Mouse (Mus musculus): ENCODE measurements around the gene Nudc. TPM values are rescaled to one million over a fixed set of nuclear protein-coding genes. Genes with fewer than 3 reads are reported as not detected.
A peak's percentile ranks its signal among the peaks of the same experiment; 100 is the strongest.
"Not testable (repeated sequence)": the region's sequence is repeated elsewhere in the genome, so short reads cannot be mapped to it uniquely, and the experiment has no call there.

The Nudc gene
- total RNA-seq, 2 experiments from 2014 or later, result 66.9 to 67.9 TPM

DNA sequence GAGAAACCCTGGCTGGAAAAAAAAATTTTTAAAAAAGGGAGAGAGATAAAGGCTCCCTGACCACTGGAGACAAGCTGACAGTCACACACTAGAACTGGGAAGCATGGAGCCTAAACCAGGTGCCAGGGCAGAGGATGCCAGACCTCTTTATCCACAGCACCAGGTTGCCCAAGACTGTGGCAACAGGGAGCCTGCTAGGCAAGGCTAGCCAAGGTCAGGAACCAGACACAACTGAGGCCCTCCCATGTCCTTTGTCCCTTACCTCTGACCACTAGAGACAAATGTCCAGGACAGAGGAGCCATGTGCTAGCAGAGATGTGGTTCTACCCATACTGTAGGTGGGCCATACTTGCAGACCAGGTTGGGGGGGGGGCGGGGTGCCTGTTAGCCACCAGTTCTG, 6.2 kb upstream of the Nudc start:
- intact Hi-C loops (cut with DNase I), result no loop called here
- no peak for DNase-seq (ENCODE audit: low spot score)

DNA sequence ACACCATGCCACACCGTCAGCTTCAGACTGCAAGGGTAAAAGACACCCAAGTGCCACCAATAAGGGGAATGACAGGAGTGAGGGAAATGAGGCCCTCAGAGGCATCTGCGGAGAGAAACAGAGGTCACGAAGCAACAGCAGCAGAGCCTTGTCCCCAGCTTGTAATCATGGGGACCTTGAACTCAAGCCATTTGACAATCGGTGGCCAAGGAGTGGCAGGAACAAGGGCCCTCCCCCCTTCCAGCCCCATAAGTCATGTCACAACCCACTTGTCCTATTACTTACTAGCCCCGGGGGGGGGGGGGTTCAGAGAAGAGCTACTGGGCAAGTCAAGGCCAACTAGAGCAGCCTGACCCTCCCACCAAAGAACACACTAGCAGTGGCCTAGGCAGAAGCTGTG, 9.1 kb downstream of the Nudc start:
- DNase-seq (ENCODE audit: low spot score), result no peak
- intact Hi-C loops (cut with DNase I), result no loop called here

DNA sequence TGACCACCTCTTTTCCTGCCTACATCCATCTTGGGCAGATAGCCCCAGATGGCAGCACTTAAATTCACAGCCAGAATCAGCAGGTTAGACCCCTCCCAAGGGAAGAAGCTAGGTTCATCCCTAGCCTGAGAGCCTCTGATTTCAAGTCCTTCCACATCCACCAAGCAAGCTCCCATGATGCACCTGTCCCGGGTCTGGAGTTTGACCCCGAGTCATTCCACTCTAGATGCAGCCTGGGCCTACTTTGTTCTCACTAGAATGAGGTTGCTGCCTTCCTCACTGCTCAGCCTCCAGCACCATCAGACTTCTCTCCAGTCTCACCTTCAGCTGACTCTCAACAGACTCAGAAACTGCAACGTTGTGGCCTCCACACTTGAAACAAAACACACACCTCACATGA, 9.7 kb downstream of the Nudc start:
- intact Hi-C loops (cut with DNase I), result no loop called here
- no peak for DNase-seq (ENCODE audit: low spot score)

DNA sequence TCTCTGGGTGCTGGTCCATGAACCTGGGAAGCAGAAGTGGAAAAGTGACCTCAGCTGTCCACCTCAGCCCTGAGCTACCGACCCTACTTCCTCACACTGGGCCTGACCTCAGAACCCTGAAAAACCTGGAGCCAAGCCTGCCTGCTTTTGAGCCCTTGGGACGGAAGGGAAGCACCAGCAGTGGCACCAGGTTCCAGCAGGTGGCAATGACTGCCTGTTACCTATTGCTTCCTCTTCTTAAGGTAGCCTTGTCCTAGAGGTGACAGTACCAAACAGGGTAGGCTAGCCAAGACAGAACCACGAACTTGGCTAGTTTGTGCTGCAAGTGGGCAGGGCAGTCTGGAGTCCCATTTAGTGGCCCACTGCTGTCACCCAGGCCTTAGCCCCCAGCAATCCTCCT, 13.0 kb downstream of the Nudc start:
- no peak for DNase-seq (ENCODE audit: low spot score)
- intact Hi-C loops (cut with DNase I), result no loop called here

DNA sequence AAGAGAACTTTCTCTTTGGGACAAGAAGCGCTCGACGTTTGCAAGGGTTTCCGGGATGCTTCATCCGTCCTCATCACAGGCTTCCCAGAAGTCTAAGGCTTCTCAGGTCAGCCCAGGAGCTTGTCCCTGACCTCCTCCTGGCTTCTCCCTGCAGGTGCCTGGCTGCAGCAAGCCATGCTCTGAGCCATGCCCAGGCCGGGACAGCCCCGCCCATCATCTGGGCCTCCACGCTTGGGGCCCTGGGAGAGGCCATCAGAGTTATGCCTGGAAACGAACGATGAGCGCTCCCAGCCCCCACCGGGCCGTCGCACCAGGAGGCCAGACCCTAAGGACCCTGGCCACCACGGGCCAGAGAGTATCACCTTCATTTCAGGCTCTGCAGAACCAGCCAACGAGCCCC, 18.0 kb downstream of the Nudc start:
- intact Hi-C loops (cut with DNase I), result no loop called here
- DNase-seq (ENCODE audit: low spot score), result no peak

DNA sequence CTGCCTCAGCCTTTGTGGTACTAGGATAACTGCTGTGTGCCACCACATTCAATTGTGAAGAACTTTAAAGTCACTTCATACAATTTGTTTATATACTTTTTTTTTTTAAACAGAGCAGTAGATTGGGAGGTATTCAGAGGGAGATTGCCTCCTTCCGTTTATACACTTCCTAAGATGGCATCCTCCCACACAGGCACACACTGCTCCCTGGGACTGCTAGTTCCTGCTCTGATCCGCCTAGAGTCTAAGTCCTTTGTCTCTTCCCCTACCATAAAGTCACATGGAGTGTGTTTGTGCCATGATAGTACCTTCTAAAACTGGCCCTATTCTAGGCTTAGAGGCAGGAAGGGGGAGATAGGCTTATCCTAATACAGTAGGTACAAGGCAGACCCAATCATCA, 24.3 kb downstream of the Nudc start:
- intact Hi-C loops (cut with DNase I), result no loop called here
- DNase-seq (ENCODE audit: low spot score), result no peak

DNA sequence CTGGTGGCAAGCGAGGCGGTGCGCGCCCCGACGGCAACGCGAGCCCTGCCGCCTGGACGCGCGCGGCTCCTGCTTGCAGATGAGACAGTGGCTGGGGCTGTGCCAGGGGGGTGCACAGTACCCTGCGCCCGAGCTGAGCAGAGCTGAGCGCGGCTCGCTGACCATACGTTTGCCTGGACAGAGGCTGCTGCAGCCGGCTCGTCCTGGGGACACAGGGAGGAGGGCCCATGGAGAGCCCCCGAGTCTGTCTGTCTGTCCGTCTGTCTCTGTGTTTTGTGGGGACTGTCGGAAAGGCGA, 26.5 kb downstream of the Nudc start:
- no peak for DNase-seq (ENCODE audit: low spot score)
- intact Hi-C loops (cut with DNase I), result no loop called here

DNA sequence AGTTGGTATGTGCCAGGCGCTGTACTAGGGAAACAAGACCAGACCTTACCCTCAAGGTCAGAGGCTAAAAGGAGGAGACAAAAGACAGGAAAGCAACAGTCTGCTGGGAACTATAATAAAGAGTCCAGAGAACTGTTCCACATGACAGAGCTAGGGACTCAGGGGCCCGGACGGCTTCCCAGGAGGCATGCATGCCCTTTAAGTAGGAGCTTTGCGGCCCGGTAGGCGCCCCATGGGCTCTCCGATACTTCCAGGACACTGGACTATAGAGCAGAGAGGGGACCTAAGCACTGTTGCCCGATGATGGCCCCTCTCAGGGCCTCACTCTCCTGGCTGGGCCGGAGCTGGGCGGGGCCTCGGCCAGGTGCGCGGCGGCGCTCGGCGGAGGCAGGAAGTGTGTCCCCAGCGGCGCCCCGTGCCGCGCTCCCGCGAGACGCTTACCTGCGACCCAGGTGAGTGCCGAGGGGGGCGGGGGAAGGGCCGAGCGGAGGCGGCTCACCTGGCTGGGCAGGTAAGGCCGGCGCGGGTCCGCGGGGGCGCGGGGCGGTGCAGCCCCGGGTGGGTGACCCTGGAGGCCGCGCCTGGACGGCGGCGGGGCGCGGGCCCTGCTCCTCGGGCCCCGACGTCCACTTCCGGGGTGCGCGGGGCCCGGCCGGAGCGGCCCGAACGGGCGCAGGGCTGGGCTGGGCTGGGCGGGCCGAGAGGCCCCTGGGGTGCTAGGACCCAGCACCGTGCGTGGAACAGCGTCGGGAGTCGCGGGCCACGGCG, 27.0 kb downstream of the Nudc start, which contains the start of gene Kdf1:
Kdf1 (plus strand) TSS at position 363 of the 768 bp plus-strand sequence.
- intact Hi-C loops (cut with DNase I), result no loop called here
- no peak for DNase-seq (ENCODE audit: low spot score)

DNA sequence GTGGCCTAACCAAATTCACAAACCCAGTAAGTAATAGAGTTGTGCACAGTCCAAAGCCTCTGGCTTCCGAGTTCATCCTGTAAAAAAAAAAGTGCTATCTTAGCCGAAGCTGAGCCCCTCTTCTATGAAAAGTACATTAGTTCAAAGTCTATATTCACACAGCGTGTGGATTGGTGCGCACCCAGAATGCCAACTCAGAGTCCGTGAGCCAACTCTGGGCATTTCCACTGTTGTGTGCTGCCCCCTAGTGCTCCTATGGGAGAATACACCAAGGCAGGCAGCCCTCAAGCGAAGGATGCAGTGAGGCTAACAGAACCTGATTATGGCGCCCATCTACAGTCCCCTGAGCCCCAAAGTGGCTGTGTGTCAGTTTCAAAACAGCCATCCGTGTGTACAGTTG, 32.8 kb downstream of the Nudc start:
- intact Hi-C loops (cut with DNase I), result loop anchor here (2.0 kb wide), 2 partner anchors 34 to 90 kb away; no protein-coding TSS in a partner anchor
- DNase-seq (ENCODE audit: low spot score), result no peak

DNA sequence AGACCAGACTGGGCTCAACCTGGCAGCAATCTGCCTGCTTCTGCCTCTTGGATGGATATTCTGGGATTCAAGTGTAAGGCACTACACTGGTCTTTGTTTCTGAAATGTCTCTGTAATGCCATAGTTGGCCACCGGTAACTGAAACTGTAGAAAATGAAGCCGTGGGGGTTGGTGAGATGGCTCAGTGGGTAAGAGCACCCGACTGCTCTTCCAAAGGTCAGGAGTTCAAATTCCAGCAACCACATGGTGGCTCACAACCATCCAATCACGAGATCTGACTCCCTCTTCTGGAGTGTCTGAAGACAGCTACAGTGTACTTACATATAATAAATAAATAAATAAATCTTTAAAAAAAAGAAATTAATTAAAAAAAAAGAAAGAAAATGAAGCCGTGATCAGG, 33.3 kb downstream of the Nudc start:
- intact Hi-C loops (cut with DNase I), result loop anchor here (2.0 kb wide), 2 partner anchors 34 to 90 kb away; no protein-coding TSS in a partner anchor
- not testable (repeated sequence) for DNase-seq (ENCODE audit: low spot score)

DNA sequence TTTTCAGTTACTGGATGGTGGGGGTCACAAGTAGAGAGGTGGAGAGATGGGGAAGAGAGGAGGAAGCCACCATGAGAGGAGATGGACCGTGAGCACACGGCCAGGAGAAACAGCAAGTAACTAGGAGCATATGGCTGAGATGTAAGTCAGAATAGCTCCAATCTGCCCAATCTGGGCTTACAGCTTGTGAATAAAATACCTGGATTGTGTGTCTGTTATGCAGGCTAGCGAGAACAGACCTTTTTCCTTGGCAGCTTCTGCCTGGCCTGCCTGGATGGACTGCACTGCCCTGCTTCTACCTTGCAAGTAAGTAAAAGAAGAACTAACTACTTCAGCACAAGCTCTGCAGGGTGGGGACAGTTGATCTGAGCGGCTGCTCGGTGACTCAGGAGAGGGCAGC, 34.7 kb downstream of the Nudc start:
- DNase-seq (ENCODE audit: low spot score), result no peak
- intact Hi-C loops (cut with DNase I), result no loop called here

DNA sequence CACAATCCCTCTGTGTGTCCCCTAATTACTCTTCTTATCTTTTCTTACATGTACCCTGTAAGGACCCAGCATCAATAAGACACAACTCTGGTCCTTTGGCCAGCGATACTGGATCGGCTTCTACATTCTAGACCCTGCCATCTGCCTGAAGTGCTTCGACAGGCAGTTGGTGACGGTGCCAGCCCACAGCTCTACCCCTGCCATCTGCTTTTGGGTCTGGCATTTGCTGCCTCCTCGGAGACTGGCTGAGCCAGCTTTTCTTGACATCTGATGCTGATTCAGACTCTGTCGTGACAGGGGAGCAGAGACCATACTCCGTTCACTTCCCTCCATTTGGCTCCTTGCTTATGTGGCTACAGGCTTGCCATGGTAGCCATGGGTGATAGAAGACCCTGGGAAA, 36.8 kb downstream of the Nudc start:
- no peak for DNase-seq (ENCODE audit: low spot score)
- intact Hi-C loops (cut with DNase I), result no loop called here

DNA sequence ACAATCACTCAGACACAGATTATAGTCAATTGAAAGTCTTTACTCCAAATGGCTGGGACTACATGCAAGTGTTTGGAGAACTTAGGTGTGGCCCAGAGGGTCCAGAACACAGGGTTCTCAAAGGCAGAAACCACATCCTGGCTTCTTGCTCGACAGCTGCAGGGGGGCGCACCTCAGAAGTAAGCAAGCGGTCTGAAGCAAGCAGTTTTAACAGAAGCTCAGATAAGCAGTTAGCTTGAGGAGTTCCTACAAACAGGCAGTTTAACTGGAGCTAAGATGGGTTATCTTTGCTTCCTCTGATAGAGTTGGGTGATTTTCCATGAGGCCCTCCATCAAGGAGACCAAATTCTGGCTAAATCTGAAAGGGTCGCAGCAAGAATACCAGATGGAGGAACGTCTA, 39.2 kb downstream of the Nudc start:
- DNase-seq (ENCODE audit: low spot score), result no peak
- intact Hi-C loops (cut with DNase I), result no loop called here

DNA sequence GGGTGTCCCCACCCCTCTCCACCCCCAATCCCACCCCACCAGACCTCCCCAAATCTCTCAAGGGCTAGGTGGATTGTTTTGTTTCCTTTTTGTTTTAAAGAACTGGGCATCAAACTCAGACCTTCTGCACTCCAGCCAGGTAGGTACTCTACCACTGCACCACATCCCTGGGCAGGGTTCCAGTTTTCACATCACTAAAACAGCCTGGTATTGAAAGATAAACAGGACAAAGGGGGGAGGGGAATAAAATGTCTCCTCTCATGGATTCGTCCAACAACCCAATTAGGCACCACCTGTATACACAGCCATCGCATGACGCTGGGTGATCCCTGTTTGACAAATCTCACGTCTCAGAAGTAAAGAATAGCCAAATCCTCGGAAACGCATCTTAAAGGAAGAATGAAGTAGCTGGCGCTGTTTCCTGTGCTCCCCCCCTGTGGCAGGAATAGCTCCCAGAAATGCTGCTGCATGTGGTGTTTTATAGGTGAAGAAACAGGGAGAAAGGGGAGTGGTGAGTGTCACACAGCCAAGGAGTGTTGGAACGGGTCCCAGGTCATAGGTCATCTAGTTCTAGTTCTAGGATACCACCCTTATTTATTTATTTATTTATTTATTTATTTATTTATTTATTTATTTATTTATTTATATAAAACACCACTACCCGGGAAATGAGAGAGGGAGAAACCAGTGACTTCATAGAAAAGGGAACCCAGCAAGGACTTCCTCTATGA, 40.9 kb downstream of the Nudc start:
- intact Hi-C loops (cut with DNase I), result no loop called here
- DNase-seq (ENCODE audit: low spot score), result no peak

DNA sequence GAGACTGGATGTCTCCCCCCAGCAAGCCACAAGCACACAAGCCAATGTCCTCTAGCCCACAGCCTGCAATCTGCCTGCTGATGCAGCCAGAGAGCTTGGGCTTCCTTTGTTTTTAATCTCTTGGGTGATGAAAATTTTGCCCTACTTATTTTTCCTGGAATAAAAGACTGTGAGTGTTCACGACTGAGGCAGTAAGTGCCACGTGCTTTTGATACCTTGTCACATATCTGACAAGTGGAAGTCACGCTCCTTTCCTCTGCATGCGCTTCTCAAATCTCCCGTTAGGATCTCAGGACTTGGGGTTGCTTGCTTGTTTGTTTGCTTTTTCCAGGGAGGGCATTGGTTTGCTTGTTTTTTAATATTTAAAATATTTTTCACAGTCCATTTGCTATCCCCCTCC, 41.5 kb downstream of the Nudc start:
- intact Hi-C loops (cut with DNase I), result no loop called here
- DNase-seq (ENCODE audit: low spot score), result no peak

DNA sequence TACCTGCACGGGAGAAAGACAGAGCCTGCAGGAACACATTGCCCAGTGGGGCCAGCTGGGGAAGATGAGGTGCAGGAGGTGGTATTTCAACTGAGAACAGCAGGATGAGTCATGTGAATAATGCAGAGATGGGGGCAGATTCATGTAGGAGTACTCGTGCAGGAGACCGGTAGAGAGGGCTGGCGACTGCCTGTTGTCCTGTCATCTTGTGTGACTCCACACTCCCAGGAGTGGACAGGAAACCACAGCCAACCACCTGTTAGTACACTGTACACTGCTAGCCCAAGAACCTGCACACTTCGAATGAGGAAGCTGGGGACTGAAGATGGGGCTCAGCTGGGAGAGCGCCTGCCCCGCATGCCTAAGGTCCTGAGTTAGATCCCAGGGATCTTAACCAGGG, 44.3 kb downstream of the Nudc start:
- DNase-seq (ENCODE audit: low spot score), result no peak
- intact Hi-C loops (cut with DNase I), result no loop called here

DNA sequence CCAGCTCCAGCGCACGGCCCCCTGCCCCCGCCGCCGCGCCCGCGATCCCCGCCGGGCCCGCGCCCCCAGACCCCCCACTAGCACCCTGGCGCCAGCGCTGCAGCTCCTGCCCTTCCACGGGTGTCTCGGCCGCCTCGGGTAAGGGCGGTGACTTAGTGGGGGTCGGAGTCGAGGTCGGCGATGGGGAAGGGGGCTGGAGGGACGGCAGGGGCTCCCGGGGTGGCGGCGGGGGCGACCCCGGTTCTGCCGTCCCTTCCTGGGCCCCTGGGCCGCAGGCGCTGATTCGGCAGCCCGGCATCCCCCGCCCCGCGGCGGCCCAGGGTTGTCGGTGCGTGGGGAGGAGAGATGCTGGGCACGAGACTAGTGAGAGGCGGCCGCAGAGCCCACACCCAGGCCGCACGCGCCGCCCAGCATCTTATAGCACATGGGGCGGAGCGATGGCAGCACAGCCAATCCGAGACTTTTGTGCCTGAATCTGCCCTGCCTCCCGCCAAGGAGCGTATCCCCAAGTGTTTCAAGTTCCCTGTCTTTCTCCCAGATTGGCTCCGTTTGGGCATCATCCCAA, 47.6 kb downstream of the Nudc start, which contains the start of gene Trnp1:
Trnp1 (minus strand) TSS at position 391 of the 565 bp plus-strand sequence.
- peak; percentile 50 for DNase-seq (ENCODE audit: low spot score)
- intact Hi-C loops (cut with DNase I), result no loop called here

DNA sequence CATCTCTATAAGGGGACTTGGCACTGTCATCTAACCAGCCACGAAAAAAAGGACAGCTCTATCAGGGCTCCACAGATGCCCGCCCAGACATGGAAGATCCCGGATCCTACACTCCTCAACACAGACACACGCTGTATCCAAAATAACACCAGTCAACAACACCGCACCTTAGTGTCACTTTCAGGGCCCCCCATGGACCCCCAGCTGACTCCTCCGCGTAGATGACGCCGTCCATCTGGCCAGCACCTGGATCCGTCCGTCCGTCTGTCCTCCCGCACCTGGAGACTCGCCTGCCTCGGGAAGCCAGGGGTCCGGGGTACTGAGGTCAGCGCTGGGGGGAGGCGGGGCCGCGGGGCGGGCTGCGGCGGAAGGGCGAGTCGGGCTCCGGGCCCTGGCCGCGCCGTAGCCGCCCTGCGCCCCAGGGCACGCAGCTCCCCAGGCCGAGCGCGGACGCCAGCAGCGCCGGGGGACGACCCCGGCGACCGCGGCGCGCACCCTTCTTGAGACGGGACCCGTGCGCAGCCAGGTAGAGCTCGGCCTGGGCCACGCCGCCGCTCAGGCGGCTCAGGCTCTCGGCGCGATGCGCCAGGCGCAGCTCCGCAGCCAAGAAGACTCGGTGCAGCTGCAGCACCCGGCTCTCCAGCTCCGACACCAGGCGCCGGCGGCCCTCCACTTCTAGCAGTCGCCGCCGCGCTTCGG, 48.2 kb downstream of the Nudc start:
- intact Hi-C loops (cut with DNase I), result no loop called here
- no peak for DNase-seq (ENCODE audit: low spot score)

DNA sequence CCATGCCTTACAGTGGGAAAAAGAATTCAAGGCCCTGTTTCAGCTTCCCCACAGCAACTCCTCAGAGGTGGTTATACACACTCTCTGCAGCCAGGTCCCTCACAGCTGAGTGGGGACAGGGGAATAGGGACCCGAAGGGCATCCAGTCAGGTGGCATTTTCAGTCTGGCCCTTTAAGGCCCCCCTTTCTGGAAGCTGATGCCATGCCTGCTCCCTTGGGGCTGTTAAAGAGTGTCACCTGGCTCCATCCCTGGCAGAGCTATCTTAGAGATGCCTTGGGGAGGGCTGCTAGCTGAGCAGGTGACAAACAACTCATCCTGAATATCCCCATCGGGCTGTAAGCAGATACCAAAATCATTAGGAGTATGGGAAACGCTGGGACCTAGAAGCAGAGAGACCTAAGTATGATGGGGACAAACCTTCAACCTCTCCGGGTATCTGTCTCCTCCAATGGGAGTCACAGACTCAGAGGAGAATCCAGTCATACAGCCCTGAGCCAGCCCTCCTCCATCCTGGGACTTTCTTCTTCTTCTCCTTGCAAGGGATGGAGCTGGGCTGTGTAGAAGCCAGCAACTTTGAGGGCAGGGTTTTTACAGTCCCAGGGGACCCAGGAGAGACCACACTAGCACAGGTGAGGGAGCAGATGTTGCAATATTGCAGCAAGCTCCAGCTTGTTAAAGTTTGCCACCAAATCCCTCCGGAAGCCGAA, 48.9 kb downstream of the Nudc start:
- DNase-seq (ENCODE audit: low spot score), result no peak
- intact Hi-C loops (cut with DNase I), result no loop called here

DNA sequence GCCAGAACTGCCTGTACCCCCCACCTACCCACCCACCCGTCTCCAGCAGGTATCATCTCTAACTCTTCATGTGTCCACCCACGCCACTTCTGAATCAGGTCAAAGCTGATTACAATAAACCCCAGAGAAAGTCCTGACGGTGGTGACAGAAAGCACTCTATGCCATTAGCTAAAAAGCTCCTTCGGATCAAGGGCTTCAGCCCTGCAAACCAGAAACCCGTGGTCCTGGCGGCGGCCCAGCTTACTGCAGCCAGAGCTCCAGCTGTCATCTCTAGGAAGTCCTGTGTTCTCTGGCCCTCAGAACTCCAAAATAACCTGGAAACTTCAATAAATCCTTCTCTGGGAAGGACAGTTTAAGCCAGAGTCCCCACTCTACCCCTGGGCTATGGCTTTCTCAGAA, 50.1 kb downstream of the Nudc start:
- intact Hi-C loops (cut with DNase I), result loop anchor here (2.0 kb wide), 2 partner anchors 17 to 71 kb away; no protein-coding TSS in a partner anchor
- DNase-seq (ENCODE audit: low spot score), result no peak
